Mouse (Mus musculus): ENCODE data around the gene Slc10a7.
A peak's percentile ranks its signal among the peaks of the same experiment; 100 is the strongest.

Slc10a7 gene

DNA sequence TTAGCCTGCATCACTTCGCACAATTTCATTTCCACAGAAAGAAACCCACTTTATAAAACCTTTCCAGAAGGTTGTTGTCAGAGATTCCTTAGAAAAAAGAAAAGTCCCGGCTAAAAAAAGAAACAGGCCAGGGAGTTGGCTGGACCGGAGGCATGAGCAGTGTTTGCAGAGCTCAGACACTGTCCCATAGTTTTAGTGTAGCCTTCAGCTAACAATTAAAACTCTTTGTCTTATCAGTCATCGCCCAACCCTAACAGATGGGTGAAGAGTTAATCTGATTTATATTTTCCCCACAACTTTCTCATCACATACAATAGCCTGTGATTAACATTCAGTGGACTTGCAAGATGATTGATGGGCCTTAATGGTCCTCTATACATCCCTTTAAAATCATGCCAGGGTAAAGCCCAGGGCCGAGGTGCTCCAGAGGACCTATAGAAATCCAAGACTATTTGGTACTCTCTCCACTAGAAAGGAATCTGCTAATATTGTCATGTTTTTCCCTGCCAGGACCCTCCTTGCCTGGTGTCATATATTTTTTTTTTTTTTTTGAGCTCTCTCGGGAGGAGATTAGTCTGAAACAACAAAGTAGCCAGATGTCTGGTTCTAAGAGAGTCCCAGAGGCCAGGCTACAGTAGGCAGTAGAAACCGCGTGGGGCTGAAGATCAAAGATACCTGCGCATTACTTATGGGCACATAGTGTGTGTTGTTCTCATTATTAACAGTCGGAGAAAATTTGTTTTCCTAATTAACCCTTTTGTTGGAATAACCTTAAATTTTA, 41.0 kb downstream of the Slc10a7 start:
- no peak for DNase-seq

DNA sequence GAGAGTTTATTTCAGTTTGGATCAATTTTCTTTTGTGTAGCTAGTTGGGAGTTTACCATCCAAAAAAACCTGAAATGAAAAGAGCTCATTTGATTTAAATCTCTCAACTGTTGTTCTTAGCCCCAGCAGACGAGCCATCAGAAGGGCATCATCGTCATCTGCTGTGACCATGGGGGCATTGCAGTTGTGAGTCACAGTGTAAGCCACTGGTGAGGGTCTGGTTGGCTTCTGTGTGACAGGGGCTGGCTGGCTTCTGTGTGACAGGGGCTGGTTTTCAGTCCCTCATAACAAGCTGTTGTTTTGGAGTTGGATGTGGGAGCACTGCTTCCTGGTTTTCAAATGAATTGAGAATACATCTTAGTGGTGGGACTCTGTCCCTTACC, 41.6 kb downstream of the Slc10a7 start:
- no peak for DNase-seq

DNA sequence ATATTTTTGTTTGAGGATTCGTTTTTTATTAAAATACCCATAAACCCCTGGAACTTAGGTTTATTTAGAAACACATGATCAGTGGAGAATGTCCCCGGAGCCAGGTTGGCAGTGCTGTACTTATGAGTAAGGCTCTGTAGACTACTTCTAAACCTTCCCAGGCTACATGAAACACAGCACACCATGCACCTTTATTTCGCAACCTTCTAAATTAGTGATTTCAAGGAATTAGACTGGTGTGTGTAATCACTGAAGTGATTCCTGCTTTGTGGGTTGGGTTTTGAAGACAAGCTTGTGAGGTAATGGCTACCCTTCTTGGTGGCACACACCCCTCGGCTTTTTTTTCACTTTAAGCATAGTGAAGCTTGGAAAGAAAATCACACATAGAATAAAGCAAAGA, 46.7 kb downstream of the Slc10a7 start:
- no peak for DNase-seq

DNA sequence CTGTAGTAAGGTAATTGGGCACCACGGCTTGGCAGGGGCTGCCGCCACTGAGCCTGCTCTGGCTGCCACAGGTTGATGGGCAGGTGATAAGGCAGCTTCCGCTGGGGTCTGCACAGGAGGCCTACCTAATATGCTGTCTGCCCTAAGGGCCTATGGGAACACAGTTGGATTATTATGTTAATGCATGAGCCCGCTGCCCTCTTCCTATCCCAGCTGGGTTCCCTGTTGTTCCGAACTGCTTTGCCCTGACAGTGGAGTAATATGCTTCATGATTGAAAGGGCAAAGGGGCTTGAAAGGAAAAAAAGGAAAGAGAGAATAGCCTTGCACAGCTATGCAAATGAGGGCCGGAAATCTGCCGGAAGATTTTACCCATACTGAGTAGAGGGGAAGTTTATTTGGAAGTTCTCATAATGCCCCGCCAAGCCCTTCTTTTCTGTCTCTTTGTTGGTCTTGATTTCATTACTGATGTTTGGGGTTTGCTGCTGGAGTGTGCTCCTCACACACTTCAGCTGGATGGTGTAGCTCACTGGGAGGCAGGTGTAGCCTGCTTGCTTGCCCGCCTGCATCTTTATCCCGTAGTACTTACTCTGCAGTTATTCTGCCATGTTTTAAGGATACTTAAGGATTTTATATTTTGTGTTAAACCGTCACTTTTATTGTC, 47.8 kb downstream of the Slc10a7 start:
- no peak for DNase-seq

DNA sequence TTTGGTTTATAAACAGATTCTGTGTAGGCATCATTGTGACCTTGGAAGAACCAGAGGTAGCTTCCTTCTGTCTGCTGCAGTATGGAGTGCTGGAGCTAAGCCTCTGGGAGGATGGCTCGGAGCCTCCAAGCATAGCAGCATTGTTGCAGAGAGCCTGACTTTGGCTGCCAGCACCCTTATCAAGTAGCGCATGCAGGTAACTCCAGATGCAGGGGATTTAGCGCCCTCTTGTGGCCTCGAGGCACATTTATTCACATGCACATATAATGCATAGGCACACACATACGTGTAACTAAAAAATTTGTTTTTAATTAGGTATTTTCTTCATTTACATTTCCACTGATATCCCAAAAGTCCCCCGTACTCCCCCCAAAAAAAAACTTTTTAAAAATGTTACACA, 52.5 kb downstream of the Slc10a7 start:
- DNase-seq = no peak

DNA sequence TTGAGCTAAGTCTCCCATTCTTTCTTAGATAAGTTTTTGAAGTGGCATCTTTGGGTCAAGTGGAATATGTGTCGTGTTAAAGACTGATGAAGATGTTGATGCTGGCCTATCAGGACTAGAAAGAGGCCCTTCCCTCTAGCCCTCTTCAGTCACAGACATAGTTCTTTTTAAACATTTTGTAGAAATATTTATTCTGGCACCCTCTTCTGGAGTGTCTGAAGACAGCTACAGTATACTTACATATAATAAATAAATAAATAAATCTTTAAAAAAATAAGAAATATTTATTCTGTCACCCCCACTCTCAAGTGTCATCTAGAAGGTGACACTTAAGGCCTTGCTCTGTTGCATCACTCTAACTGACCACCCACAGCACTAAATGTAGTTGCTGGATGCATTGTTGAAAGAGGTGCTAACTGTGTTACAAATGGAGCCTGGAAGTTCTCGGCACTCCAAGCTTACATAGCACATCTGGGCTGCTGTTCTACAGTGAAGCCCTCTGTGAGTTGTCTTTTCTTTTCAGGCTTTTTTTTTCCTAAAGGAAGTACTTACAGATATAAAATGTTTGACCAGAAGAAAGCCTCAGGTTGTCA, 54.4 kb downstream of the Slc10a7 start:
- no peak for DNase-seq

DNA sequence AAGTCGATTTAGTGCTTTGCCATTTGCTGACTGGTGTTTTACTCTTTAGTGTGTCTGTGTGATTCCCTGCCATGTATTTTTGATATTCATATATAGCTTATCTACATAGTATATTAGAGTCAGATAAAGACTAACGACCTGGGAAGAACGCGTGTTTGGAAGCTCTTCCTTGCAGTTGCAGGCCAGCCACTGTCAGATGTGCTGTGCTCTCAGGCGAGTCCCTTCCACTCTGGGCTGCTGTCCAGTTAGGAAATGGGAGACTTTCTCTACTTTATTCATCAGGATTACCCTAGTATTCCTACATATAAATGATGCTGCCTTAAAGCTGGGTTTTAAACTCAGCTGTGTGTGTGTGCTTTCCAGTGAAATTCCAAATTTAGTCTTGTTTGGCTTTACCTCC, 55.1 kb downstream of the Slc10a7 start:
- no peak for DNase-seq

DNA sequence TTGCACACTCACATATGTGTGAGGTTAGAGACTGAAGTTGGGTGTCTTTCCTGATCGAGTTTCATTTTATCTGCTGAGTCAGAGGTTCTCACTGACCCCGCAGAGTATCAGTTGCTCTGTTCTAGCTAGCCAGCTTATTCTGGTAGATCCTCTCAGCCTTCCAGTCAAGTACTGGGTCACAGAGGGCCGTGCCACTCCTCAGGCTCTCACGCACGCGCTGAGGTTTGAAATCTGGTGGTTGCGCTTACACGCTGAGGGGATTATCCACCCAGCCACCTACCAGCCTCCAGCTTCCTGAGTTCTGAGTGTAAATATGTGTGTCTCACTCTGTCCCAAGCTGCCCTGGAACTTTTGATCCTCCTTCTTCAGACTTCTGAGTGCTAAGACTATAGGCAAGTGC, 59.0 kb downstream of the Slc10a7 start:
- peak in 1 of 2 experiments; percentile 3 for DNase-seq

DNA sequence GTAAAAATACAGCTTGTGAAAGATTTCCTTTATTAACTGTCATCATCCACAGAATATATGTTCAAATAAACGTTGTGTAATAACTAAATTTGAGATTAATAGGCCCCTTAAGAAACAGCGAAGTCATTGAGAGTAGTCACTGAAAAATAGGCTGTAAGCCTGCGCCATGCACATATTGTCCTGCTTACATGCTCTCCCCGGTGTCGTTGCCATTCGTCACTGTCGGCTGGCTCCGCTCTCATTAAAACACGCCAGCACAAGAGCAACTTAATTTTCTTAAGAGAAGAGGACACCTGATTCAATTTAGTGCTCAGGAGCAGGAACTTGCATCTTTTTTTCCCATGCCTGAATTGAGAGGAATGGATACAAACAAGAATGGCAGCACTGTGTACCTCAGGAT, 62.4 kb downstream of the Slc10a7 start:
- DNase-seq = no peak

DNA sequence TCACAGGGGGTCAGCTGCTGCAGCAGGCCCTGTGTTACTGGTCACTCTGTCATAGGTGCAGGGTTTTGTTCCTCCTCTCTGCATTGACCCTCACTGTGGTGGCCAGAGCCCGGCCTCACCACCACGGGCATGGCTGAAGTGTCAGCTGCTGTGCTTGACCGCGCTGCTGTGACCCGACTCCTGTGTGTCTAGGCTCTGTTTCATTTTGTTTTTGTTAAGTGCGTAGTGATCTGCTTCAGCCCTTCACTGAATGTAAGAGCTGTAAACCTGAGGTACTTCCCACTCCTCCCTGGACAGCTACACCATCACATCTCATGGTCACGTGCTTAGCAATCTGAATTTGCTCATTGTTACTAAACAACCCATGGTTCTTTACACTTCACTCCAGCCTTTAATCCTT, 65.1 kb downstream of the Slc10a7 start:
- no peak for DNase-seq

DNA sequence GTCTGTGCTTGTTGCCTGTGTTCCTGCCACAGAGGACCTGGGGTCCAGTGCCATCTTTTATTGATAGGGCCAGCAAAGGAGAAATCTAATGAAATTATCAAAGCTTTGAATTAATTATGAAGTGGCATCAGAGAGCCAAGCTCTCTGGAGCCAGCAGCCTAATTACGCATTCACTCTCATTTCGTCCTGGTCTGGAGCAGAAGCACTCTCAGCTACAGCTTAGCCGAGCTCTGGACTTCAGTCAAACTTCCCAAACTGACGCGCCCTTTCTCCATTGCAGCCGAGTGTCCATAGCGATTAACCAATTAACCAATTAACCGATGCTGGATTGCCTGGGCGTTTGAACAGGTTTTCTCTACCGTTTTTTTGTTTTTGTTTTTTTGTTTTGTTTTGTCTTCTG, 68.4 kb downstream of the Slc10a7 start:
- no peak for DNase-seq

DNA sequence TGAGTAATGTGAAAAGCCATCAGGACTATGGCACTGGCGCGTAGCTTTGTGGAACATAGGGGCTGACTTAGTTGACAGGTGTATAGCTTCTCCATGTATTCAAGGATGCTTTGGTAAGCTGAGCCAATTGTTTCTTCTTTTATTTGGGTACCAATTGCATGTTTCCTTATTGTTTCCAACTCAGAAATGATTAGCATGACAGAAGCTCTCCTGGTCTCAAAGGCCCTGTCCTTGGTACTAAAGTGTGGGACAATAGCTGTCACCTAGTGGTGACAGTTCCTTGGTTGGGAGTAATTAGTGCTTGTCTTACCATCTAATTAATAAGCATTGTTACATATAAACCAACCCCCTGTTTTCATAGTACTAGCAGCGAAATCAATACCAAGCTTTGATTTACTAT, 68.9 kb downstream of the Slc10a7 start:
- DNase-seq = no peak

DNA sequence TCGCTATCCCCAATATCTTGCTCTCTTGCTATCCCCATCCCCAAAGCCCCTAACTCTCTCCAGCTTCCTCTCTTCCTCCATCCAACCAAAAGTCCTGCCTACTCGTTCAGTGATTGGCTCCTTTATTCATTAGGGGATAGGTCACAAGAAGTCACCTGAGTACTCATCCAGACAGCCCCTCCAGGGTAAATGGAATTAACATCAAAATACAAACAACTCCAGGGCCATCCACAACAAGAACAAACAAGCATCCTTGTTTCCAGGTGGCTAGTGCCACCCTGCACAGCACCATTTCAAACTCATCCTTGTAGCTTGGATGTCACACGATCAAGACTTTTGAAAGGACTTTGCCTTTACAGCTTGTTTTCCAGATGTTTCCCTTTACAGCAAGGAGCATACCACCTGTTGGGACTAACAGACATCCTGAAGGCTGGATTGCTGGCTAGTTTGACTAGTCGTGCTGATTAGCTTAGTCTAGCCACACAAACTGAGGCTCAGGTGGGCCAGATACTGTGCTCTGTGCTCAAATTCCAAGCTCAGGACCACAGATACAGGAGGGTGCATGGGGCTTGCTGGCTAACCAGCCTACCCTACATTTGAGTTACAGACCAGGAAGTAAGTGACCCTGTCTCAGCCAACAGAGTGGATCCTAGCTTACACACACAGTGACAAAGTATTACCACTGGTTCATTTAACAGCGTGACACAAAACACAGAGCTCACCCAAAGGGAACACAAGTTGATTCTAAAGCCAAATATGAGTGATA, 75.0 kb downstream of the Slc10a7 start:
- no peak for DNase-seq

DNA sequence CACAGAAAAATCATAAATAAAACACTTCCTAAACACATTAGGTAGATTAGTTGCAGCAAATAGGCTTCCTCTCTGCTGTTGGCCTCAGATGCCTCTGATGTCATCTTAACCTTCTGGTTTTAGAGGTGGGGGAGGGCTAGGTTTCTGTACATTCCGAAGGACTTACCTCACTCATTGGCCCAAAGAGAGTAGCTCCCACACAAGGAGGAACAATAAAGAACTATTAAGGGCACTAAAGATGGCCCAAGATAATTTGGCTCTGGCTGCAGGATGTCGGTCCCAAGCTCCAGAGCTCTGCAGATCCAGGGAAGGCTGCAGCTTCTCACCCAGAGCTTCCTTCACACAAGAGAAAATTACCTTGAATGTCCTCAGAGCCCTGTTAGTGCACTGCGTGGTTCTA, 75.7 kb downstream of the Slc10a7 start:
- DNase-seq = peak in 1 of 2 experiments; percentile 13

DNA sequence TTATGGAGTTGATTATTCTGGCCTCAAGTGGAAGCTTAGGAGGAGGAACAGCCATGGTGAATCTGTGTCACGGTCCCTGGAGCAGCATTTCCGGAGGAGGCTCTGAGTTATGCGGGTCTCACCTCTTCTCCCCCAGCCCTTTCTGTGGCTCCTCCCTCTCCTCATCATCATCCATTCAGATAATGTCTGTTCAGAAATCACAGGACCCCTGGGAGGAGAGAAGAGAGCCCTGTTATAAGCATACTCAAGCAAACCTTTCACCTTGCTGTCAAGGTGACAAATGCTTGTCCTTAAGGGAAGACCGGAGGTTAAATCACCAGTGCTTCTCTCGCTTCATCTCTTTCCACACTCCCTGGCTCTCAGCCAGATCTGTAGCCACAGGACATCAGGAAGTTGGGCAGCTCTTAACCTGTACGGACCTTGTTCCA, 86.3 kb downstream of the Slc10a7 start:
- peak in 1 of 2 experiments; percentile 7 for DNase-seq

DNA sequence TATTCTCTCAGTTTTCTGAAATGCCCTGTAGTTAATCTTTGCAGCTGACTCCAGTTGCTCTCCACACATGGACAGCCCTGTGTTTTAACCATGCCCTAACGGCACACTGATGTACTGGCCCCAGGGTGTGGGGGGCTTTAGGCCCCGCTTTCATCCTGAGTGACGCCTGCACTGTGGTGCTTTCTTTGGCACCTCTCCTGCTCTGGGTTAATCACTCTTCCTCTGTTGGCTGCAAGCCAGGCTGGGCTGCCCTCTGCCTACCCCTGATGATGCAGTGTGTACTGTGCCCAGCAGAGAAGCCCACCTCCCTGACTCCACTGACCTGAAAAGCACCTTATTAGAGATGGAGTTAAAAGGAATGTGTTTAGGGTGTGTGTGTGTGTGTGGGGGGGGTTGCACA, 89.1 kb downstream of the Slc10a7 start:
- peak in 1 of 2 experiments; percentile 7 for DNase-seq

DNA sequence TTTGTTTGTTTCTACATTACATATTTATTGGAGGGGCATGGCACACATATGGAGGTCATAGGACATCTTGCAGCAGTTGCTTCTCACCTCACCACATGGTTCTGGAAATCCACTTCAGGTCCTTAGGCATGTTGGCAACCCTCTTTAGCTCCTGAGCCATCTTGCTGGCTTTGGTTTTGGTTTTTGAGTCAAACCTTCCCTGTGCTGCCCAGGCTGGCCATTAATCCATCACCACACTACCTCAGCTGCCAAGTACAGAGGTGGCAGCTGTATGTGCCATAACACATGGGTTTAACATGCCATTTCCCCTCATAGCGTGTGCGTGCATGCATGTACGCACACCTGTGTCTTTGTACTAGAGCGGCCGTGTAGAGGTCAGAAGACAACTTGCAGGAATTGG, 93.9 kb downstream of the Slc10a7 start:
- DNase-seq = no peak

DNA sequence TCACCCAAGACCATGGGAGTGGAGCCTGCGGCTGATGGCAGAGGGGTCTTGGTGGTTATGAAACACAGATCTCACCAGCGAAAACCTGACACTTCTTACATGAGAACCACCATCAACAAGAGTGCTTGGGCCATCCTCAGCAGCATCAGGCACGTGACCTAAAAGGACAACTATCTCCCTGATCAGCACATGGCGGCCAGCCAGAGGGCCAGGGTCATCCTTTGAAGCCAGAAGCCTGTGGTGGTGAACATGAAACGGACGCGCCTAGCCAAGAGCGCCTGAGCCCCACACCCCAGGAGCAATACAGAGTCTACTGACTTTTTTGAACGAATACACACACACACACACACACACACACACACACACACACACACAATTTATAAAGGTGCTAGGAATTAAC, 95.3 kb downstream of the Slc10a7 start:
- DNase-seq = no peak

DNA sequence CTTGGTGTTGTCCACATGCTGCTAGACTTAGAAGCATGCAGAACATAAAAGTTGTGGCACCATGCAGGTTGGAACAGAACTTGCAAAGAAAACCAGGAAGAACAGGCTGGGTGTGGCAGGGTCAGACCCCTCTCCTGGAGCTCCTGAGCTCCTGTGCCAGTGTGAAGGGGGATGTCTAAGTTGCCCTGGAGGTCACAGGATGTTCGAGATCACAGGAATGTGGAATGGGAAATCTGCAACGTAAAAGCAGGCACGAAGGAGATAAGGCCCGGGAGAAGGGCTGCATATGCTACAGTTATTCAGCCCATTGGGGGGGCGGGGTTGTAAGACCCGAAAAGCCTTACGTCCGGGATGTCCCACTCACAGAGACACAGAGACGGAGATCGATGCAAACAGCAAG, 100.2 kb downstream of the Slc10a7 start:
- no peak for DNase-seq

DNA sequence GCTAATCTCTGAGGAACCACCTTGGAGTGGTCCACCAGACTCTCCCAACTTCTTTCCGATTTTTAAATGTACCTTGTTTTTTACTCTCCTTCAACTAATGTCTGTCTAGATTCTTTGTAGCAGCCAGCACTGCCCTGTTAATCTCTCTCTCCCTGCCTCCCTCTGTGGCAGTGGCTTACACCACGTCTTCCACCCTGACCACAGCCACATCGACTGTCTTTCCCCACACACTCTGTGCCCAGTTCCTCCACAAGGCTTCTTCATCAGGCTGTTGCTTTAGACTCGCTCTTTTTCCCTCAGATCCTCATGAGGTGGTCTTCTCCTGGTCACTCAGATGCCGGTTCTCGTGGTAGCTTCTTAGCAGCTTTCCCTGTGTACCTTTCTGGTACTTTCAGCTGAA, 101.9 kb downstream of the Slc10a7 start:
- no peak for DNase-seq

DNA sequence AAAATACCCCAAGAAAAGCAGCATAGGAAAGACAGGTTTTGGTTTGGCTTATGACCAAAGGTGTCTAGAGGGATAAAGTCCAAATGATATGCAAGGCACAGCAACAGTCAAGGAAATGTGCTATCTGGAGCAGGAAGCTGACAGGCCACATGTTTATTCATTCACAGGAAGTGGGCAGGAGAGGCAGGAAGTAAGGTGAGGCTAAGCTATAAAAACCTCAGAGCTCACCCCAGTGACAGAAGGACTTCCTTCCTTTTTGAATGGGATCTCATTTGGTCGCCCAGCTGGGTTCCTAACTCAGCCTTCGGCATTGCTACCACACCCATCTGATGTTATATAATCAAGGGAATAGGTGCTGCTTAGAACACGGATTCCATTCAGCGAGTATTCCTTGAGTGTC, 113.2 kb downstream of the Slc10a7 start:
- peak in 1 of 2 experiments; percentile 11 for DNase-seq

DNA sequence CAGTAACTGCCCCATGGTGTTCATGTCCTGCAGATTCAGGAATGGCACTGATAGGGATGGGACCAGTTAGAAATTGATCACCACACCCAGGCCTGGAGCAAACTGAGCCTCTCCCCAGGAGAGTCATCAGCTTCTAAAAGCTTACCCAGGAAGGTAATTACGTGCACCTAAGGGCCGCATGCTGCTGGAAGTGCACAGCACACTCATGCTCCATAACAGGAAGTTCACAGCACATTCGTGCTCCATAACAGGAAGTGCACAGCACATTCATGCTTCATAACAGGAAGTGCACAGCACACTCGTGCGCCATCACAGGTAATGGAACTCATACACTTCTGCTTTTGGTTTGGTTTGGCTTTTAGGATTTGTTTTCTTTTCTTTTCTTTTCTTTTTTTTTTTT, 114.8 kb downstream of the Slc10a7 start:
- DNase-seq = no peak

DNA sequence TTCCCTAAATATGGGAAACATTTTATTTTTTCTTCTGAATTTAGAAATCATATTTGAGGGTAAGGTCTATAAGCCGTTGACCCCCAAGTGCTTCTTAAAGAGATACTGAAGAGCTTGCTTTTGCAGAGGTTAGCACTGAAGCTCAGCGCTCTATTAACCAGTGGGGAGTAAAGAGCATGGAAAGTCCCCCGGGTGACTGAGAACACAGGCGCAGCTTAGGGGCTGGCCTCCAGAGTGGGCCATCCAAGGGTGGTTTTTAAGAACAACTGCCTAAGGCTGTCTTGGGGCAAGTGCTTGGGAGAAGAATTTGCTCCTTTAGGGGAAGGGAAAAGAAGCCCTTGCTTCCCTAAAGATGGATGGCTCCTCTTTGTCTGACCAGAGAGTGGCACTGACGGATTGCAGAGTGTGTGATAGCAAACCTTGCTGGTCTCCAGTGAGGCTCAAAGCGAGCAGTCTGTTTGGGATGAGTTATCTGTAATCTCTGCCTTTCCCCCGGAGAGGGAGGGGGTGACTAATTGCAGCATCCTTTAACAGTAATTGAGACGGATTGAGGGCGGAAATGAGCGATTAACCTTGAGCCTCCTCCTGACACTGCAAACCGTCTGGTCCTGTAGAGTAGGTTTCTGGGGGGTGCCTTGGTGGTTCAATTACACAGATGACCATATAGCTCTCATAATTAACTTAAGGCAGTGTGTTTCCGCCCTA, 115.7 kb downstream of the Slc10a7 start:
- no peak for DNase-seq
